Mouse (Mus musculus): ENCODE results near the gene Fgfr2. TPM values are rescaled to one million over a fixed set of nuclear protein-coding genes. Genes with fewer than 3 reads are reported as not detected.

The Fgfr2 gene
- polyA plus RNA-seq, 1 experiment from 2014 or later = not detected

- Histone ChIP-seq H3K79me2 (ENCODE audit: inconsistent target) (no peaks in the 10 kb centered on the region), H3K36me3 (ENCODE audit: inconsistent target) (no peaks in the 10 kb centered on the region), H3K4me3 (ENCODE audit: inconsistent target) (no peak overlapping the region), H3K27ac (no peak overlapping the region)
- 29% methylated on average over 1 of the region's 1 CpGs for WGBS (ENCODE audit: missing documents)
Observed at GRCm38 (mm10) chr7:132012969-132013679, 1110.0 kb downstream of the Fgfr2 start.

GRCm38 (mm10) chr7:132009002-132009401 is 1114.1 kb downstream of the Fgfr2 start:
- Histone ChIP-seq H3K4me3 (ENCODE audit: inconsistent target) (no peak overlapping the region), H3K36me3 (ENCODE audit: inconsistent target) (no peaks in the 10 kb centered on the region), H3K27ac (no peak overlapping the region), H3K79me2 (ENCODE audit: inconsistent target) (no peaks in the 10 kb centered on the region)
- WGBS (ENCODE audit: missing documents) = 87% methylated on average over 7 of the region's 7 CpGs

GRCm38 (mm10) chr7:132005996-132006696 is 1117.0 kb downstream of the Fgfr2 start:
- Histone ChIP-seq H3K27ac (no peak overlapping the region), H3K36me3 (ENCODE audit: inconsistent target) (no peaks in the 10 kb centered on the region), H3K4me3 (ENCODE audit: inconsistent target) (no peak overlapping the region), H3K79me2 (ENCODE audit: inconsistent target) (no peaks in the 10 kb centered on the region)
- WGBS (ENCODE audit: missing documents) = 87% methylated on average over 14 of the region's 14 CpGs

GRCm38 (mm10) chr7:131992873-131993272 is 1130.3 kb downstream of the Fgfr2 start:
- Histone ChIP-seq H3K27ac (no peak overlapping the region), H3K79me2 (ENCODE audit: inconsistent target) (no peaks in the 10 kb centered on the region), H3K4me3 (ENCODE audit: inconsistent target) (no peak overlapping the region), H3K36me3 (ENCODE audit: inconsistent target) (no peaks in the 10 kb centered on the region)
- WGBS (ENCODE audit: missing documents) = 65% methylated on average over 3 of the region's 3 CpGs

- 50% methylated on average over 1 of the region's 1 CpGs for WGBS (ENCODE audit: missing documents)
- H3K4me3 ChIP-seq (ENCODE audit: inconsistent target) = no peak overlapping the region
- H3K27ac ChIP-seq = no peak overlapping the region
- H3K79me2 ChIP-seq (ENCODE audit: inconsistent target) = no peaks in the 10 kb centered on the region
- no peaks in the 10 kb centered on the region for H3K36me3 ChIP-seq (ENCODE audit: inconsistent target)
Observed at GRCm38 (mm10) chr7:131992226-131992625, 1130.9 kb downstream of the Fgfr2 start.

GRCm38 (mm10) chr7:131989056-131989455 is 1134.1 kb downstream of the Fgfr2 start:
- WGBS (ENCODE audit: missing documents) = 23% methylated on average over 6 of the region's 6 CpGs
- Histone ChIP-seq H3K27ac (no peak overlapping the region), H3K4me3 (ENCODE audit: inconsistent target) (no peak overlapping the region), H3K36me3 (ENCODE audit: inconsistent target) (no peaks in the 10 kb centered on the region), H3K79me2 (ENCODE audit: inconsistent target) (no peaks in the 10 kb centered on the region)

- Histone ChIP-seq H3K36me3 (ENCODE audit: inconsistent target) (no peaks in the 10 kb centered on the region), H3K27ac (no peak overlapping the region)
Observed at GRCm38 (mm10) chr7:131978609-131979008, 1144.5 kb downstream of the Fgfr2 start.

GRCm38 (mm10) chr7:131975867-131976266 is 1147.3 kb downstream of the Fgfr2 start:
- H3K4me3 ChIP-seq (ENCODE audit: inconsistent target) = no peak overlapping the region
- no peaks in the 10 kb centered on the region for H3K79me2 ChIP-seq (ENCODE audit: inconsistent target)
- H3K36me3 ChIP-seq (ENCODE audit: inconsistent target) = no peaks in the 10 kb centered on the region
- no peak overlapping the region for H3K27ac ChIP-seq
- 75% methylated on average over 5 of the region's 6 CpGs for WGBS (ENCODE audit: missing documents)

More at GRCm38 (mm10) chr7:131978609-131979008, 1144.5 kb downstream of the Fgfr2 start:
- 93% methylated on average over 11 of the region's 11 CpGs for WGBS (ENCODE audit: missing documents)
- no peak overlapping the region for H3K4me3 ChIP-seq (ENCODE audit: inconsistent target)
- no peaks in the 10 kb centered on the region for H3K79me2 ChIP-seq (ENCODE audit: inconsistent target)

GRCm38 (mm10) chr7:131970255-131970654 is 1152.9 kb downstream of the Fgfr2 start:
- Histone ChIP-seq H3K79me2 (ENCODE audit: inconsistent target) (no peaks in the 10 kb centered on the region), H3K27ac (no peak overlapping the region), H3K4me3 (ENCODE audit: inconsistent target) (no peak overlapping the region), H3K36me3 (ENCODE audit: inconsistent target) (no peaks in the 10 kb centered on the region)
- 0% methylated on average over 3 of the region's 3 CpGs for WGBS (ENCODE audit: missing documents)

GRCm38 (mm10) chr7:131966916-131967494 is 1156.1 kb downstream of the Fgfr2 start:
- H3K79me2 ChIP-seq (ENCODE audit: inconsistent target) = no peaks in the 10 kb centered on the region
- H3K27ac ChIP-seq = no peak overlapping the region
- no peak overlapping the region for H3K4me3 ChIP-seq (ENCODE audit: inconsistent target)
- no peaks in the 10 kb centered on the region for H3K36me3 ChIP-seq (ENCODE audit: inconsistent target)
- 17% methylated on average over 57 of the region's 57 CpGs for WGBS (ENCODE audit: missing documents)

- Histone ChIP-seq H3K36me3 (ENCODE audit: inconsistent target) (no peaks in the 10 kb centered on the region), H3K4me3 (ENCODE audit: inconsistent target) (no peak within 1 kb of the TSS), H3K79me2 (ENCODE audit: inconsistent target) (no peaks in the 10 kb centered on the region), H3K27ac (no peak within 1 kb of the TSS)
- WGBS (ENCODE audit: missing documents) = 9% methylated on average over 28 of the region's 32 CpGs
Observed at GRCm38 (mm10) chr7:131966023-131966915, 1156.9 kb downstream of the Fgfr2 start, which contains the start of gene Gpr26. Gene Gpr26 (plus strand): TSS chr7:131966460.

- H3K4me3 ChIP-seq (ENCODE audit: inconsistent target) = no peak overlapping the region
- WGBS (ENCODE audit: missing documents) = 29% methylated on average over 6 of the region's 6 CpGs
Observed at GRCm38 (mm10) chr7:131960551-131960950, 1162.6 kb downstream of the Fgfr2 start.

GRCm38 (mm10) chr7:131958705-131959104 is 1164.4 kb downstream of the Fgfr2 start:
- Histone ChIP-seq H3K27ac (no peak overlapping the region), H3K4me3 (ENCODE audit: inconsistent target) (no peak overlapping the region), H3K79me2 (ENCODE audit: inconsistent target) (no peaks in the 10 kb centered on the region), H3K36me3 (ENCODE audit: inconsistent target) (no peaks in the 10 kb centered on the region)
- WGBS (ENCODE audit: missing documents) = 77% methylated on average over 1 of the region's 1 CpGs

More at GRCm38 (mm10) chr7:131960551-131960950, 1162.6 kb downstream of the Fgfr2 start:
- no peak overlapping the region for H3K27ac ChIP-seq
- no peaks in the 10 kb centered on the region for H3K36me3 ChIP-seq (ENCODE audit: inconsistent target)
- no peaks in the 10 kb centered on the region for H3K79me2 ChIP-seq (ENCODE audit: inconsistent target)

GRCm38 (mm10) chr7:131953402-131953801 is 1169.7 kb downstream of the Fgfr2 start:
- Histone ChIP-seq H3K79me2 (ENCODE audit: inconsistent target) (no peaks in the 10 kb centered on the region), H3K27ac (no peak overlapping the region), H3K4me3 (ENCODE audit: inconsistent target) (no peak overlapping the region), H3K36me3 (ENCODE audit: inconsistent target) (no peaks in the 10 kb centered on the region)
- 80% methylated on average over 3 of the region's 3 CpGs for WGBS (ENCODE audit: missing documents)

All from macrophage (primary cell).